Mouse (Mus musculus) liver, embryonic 15.5 days (tissue): ENCODE data around the gene Gm6408. TPM values are rescaled to one million over a fixed set of nuclear protein-coding genes. Genes with fewer than 3 reads are reported as not detected.
"Not testable (repeated sequence)": the region's sequence is repeated elsewhere in the genome, so short reads cannot be mapped to it uniquely, and the experiment has no call there.

ENCODE experiments used
- ATAC-seq: fragments of 200-750 bp; cut with Nextera tagmentation; 2 replicates; pipeline ENCODE4 v1.8.0; 2017; ENCODE audit warnings: moderate number of reproducible peaks, mild to moderate bottlenecking, moderate library complexity; ENCODE audit not compliant: insufficient read depth
- H3K27ac ChIP-seq: fragments of 300-500 bp; sonication (generic); replicated peaks from 2 replicates; pipeline ENCODE4 v1.5.1; 2015; ENCODE audit warnings: mild to moderate bottlenecking, inconsistent platforms
- H3K27me3 ChIP-seq: fragments of 300-500 bp; sonication (generic); 2 replicates; pipeline ENCODE4 v1.6.1; 2015; ENCODE audit warnings: mild to moderate bottlenecking, inconsistent platforms
- H3K36me3 ChIP-seq: fragments of 300-500 bp; sonication (generic); replicated peaks from 2 replicates; pipeline ENCODE4 v1.6.1; 2015; ENCODE audit warnings: moderate library complexity, mild to moderate bottlenecking, inconsistent platforms
- H3K4me1 ChIP-seq: fragments of 300-500 bp; sonication (generic); replicated peaks from 2 replicates; pipeline ENCODE4 v1.6.1; 2015; ENCODE audit warnings: inconsistent platforms
- H3K4me2 ChIP-seq: fragments of 300-500 bp; sonication (generic); 2 replicates; pipeline ENCODE4 v1.6.1; 2015; ENCODE audit warnings: moderate library complexity, mild to moderate bottlenecking, inconsistent platforms
- H3K4me3 ChIP-seq: fragments of 300-500 bp; sonication (generic); replicated peaks from 2 replicates; pipeline ENCODE4 v1.5.1; 2015; ENCODE audit warnings: mild to moderate bottlenecking, inconsistent platforms
- H3K9ac ChIP-seq: fragments of 300-500 bp; sonication (generic); 2 replicates; pipeline ENCODE4 v1.6.1; 2015; ENCODE audit warnings: moderate library complexity, mild to moderate bottlenecking, inconsistent platforms
- H3K9me3 ChIP-seq: fragments of 300-500 bp; sonication (generic); replicated peaks from 2 replicates; pipeline ENCODE4 v1.6.1; 2016; ENCODE audit warnings: inconsistent platforms
- WGBS: fragments of 180-500 bp; shearing (Covaris S2); methylation state at CpG from one replicate; pipeline ENCODE4 v1.1.7; 2015; ENCODE audit warnings: mixed read lengths; ENCODE audit not compliant: insufficient replicate concordance; 5-methylcytosine and 5-hydroxymethylcytosine counted together
- polyA plus RNA-seq: library from polyadenylated mRNA; unstranded; fragments of >200 nt; fragmentation: Nextera tagmentation; extraction: Ambion mirVana; gene quantifications from 2 replicates; pipeline ENCODE4 v1.2.1, GENCODE M21; 2015

Gm6408 gene
- polyA plus RNA-seq, result not detected in 2 replicates

DNA sequence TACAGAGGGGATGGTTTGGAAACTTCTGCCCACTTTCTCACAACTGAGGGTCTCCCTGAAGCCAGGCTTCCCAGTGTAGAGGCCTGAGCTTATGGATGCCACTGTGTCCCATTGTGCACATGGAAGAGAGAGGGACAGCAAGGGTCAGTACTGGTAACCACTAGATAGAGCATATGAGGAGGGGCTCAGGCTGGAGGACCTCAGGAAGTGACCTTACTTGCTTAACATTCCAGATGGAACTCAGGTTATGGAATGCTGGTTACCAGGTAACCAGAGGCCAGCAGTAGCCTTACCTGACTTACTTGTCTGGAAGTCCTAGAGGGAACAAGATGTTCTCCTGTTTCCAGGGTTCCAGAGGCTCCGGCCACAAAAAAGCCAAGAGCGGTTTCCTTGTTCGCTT is at the start of gene Gm6408:
TSS of gene Gm6408 (plus strand) at position 301 of the 400 bp plus-strand sequence.
- ATAC-seq, H3K4me1 ChIP-seq, H3K4me3 ChIP-seq, H3K9me3 ChIP-seq, H3K4me2 ChIP-seq, H3K9ac ChIP-seq, H3K27ac ChIP-seq, H3K27me3 ChIP-seq, H3K36me3 ChIP-seq: not testable (repeated sequence)
- WGBS, result 67% methylated on average over 3 of the region's 3 CpGs

GRCm38 (mm10) chr5:146432476-146432875 is 49.3 kb upstream of the Gm6408 start:
- no peaks in the 10 kb centered on the region for H3K4me1 ChIP-seq
- ATAC-seq, result no peak
- H3K4me3 ChIP-seq, result no peak overlapping the region
- no peaks in the 10 kb centered on the region for H3K9me3 ChIP-seq
- no peak overlapping the region for H3K9ac ChIP-seq
- WGBS, result 57% methylated on average over 6 of the region's 6 CpGs
- no peaks in the 10 kb centered on the region for H3K36me3 ChIP-seq
- H3K27me3 ChIP-seq, result no peaks in the 10 kb centered on the region
- no peak overlapping the region for H3K4me2 ChIP-seq
- no peak overlapping the region for H3K27ac ChIP-seq

GRCm38 (mm10) chr5:146435316-146435715 is 46.4 kb upstream of the Gm6408 start:
- Histone ChIP-seq H3K9me3 (no peaks in the 10 kb centered on the region), H3K4me1 (no peaks in the 10 kb centered on the region), H3K4me2 (no peak overlapping the region), H3K4me3 (no peak overlapping the region), H3K27me3 (no peaks in the 10 kb centered on the region), H3K36me3 (no peaks in the 10 kb centered on the region), H3K9ac (no peak overlapping the region), H3K27ac (no peak overlapping the region)
- WGBS, result 77% methylated on average over 16 of the region's 16 CpGs
- ATAC-seq, result no peak

DNA sequence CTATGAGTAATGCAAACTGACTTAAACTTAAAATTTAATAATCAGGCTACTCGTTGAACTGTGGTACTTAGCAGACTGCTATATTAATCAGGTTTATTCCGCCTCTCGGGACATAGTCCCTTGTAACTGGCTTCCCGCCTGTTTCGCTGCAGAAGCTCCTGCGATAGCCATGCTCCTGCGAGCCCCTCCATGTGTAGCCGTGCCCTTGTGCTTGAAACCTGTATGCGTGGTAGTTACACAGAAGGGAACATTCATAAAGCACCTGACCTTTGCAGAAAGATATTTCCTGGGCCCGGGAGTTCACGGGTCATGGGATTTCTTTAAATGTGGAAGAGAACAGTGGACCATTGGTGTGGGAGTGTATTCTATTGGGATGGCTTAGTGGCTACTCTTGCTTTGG is 45.0 kb upstream of the Gm6408 start:
- H3K36me3 ChIP-seq, result no peaks in the 10 kb centered on the region
- H3K9ac ChIP-seq, result no peak overlapping the region
- no peaks in the 10 kb centered on the region for H3K4me1 ChIP-seq
- H3K27ac ChIP-seq, result no peak overlapping the region
- no peak for ATAC-seq
- no peaks in the 10 kb centered on the region for H3K27me3 ChIP-seq
- H3K9me3 ChIP-seq, result no peaks in the 10 kb centered on the region
- no peak overlapping the region for H3K4me2 ChIP-seq
- no peak overlapping the region for H3K4me3 ChIP-seq
- 72% methylated on average over 11 of the region's 11 CpGs for WGBS

GRCm38 (mm10) chr5:146439152-146439781 is 42.5 kb upstream of the Gm6408 start:
- H3K4me2 ChIP-seq, result no peak overlapping the region
- no peak for ATAC-seq
- H3K9me3 ChIP-seq, result no peaks in the 10 kb centered on the region
- no peak overlapping the region for H3K9ac ChIP-seq
- H3K4me3 ChIP-seq, result no peak overlapping the region
- H3K27ac ChIP-seq, result no peak overlapping the region
- H3K36me3 ChIP-seq, result no peaks in the 10 kb centered on the region
- no peaks in the 10 kb centered on the region for H3K4me1 ChIP-seq
- 72% methylated on average over 7 of the region's 7 CpGs for WGBS
- H3K27me3 ChIP-seq, result no peaks in the 10 kb centered on the region

- Histone ChIP-seq H3K4me1 (no peaks in the 10 kb centered on the region), H3K27ac (no peak overlapping the region), H3K4me3 (no peak overlapping the region), H3K36me3 (no peaks in the 10 kb centered on the region), H3K9ac (no peak overlapping the region), H3K4me2 (no peak overlapping the region), H3K9me3 (no peaks in the 10 kb centered on the region), H3K27me3 (no peaks in the 10 kb centered on the region)
- no peak for ATAC-seq
- WGBS, result 67% methylated on average over 5 of the region's 5 CpGs
These were observed 41.5 kb upstream of the Gm6408 start for GRCm38 (mm10) chr5:146440273-146440672.

DNA sequence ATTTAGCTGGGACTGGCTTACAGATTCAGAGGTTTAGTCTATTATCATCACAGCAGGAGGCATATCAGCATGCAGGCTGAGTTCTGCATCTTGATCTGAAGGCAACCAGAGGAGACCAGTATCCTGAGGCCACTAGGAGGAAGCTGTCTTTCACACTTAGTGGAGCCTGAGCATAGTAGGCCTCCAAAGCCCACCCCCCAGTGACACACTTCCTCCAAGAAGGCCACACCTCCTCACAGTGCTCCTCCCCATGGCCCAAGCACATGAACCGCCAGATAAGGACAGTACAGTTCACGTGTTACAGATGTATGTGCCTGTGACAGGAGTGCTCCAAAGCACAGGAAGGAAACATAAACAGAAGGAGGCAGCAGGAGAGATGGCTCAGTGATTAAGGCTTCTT is 39.0 kb upstream of the Gm6408 start:
- 35% methylated on average over 2 of the region's 2 CpGs for WGBS
- H3K4me1 ChIP-seq, result no peaks in the 10 kb centered on the region
- H3K4me3 ChIP-seq, result no peak overlapping the region

GRCm38 (mm10) chr5:146446633-146447032 is 35.1 kb upstream of the Gm6408 start:
- WGBS, result 52% methylated on average over 2 of the region's 2 CpGs
- H3K36me3 ChIP-seq, result no peaks in the 10 kb centered on the region
- H3K4me3 ChIP-seq, result no peak overlapping the region
- H3K27ac ChIP-seq, result no peak overlapping the region
- H3K27me3 ChIP-seq, result no peaks in the 10 kb centered on the region
- no peak overlapping the region for H3K9ac ChIP-seq
- H3K4me1 ChIP-seq, result no peaks in the 10 kb centered on the region
- H3K9me3 ChIP-seq, result no peaks in the 10 kb centered on the region
- no peak for ATAC-seq
- H3K4me2 ChIP-seq, result no peak overlapping the region

More for the DNA sequence above, 39.0 kb upstream of the Gm6408 start:
- Histone ChIP-seq H3K9ac (no peak overlapping the region), H3K36me3 (no peaks in the 10 kb centered on the region), H3K27me3 (no peaks in the 10 kb centered on the region), H3K27ac (no peak overlapping the region), H3K4me2 (no peak overlapping the region), H3K9me3 (no peaks in the 10 kb centered on the region)
- ATAC-seq, result no peak

GRCm38 (mm10) chr5:146451592-146452254 is 30.0 kb upstream of the Gm6408 start:
- no peak overlapping the region for H3K9ac ChIP-seq
- ATAC-seq, result no peak
- H3K4me1 ChIP-seq, result no peaks in the 10 kb centered on the region
- no peaks in the 10 kb centered on the region for H3K36me3 ChIP-seq
- WGBS, result 67% methylated on average over 11 of the region's 11 CpGs
- no peak overlapping the region for H3K27ac ChIP-seq
- H3K4me2 ChIP-seq, result no peak overlapping the region
- H3K27me3 ChIP-seq, result no peaks in the 10 kb centered on the region
- no peaks in the 10 kb centered on the region for H3K9me3 ChIP-seq
- no peak overlapping the region for H3K4me3 ChIP-seq

GRCm38 (mm10) chr5:146453556-146453955 is 28.2 kb upstream of the Gm6408 start:
- H3K27me3 ChIP-seq, result no peaks in the 10 kb centered on the region
- no peaks in the 10 kb centered on the region for H3K36me3 ChIP-seq
- H3K9me3 ChIP-seq, result no peaks in the 10 kb centered on the region
- no peak for ATAC-seq
- H3K9ac ChIP-seq, result no peak overlapping the region
- 71% methylated on average over 6 of the region's 6 CpGs for WGBS
- H3K4me1 ChIP-seq, result no peaks in the 10 kb centered on the region
- no peak overlapping the region for H3K27ac ChIP-seq
- H3K4me3 ChIP-seq, result no peak overlapping the region
- H3K4me2 ChIP-seq, result no peak overlapping the region

DNA sequence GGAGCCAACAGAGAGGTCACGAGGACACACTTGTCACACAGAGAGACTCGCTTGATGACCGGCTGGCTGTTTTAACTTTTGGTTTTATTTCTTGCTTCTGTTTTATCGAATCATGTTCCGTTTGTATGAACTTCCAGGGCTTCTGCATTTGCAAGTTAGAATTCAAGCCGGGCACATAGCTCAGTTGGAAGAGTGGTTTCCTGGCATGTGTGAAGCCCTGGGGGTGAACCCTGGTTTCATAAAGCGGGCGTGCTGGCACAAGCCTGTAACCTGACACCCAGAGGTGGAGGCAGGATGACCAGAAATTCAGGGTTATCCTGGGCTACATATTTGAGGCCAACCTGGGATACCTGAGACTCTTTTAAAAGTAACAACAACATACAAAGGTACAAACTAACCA is 20.2 kb upstream of the Gm6408 start:
- Histone ChIP-seq H3K4me2 (no peak overlapping the region), H3K9me3 (no peaks in the 10 kb centered on the region), H3K9ac (no peak overlapping the region), H3K4me3 (no peak overlapping the region), H3K27ac (no peak overlapping the region), H3K36me3 (no peaks in the 10 kb centered on the region), H3K4me1 (no peaks in the 10 kb centered on the region), H3K27me3 (no peaks in the 10 kb centered on the region)
- ATAC-seq, result no peak
- WGBS, result 55% methylated on average over 8 of the region's 8 CpGs

- no peak for ATAC-seq
- H3K27ac ChIP-seq, result no peak overlapping the region
- no peaks in the 10 kb centered on the region for H3K4me1 ChIP-seq
- 81% methylated on average over 19 of the region's 19 CpGs for WGBS
- no peaks in the 10 kb centered on the region for H3K36me3 ChIP-seq
- H3K9ac ChIP-seq, result no peak overlapping the region
- H3K27me3 ChIP-seq, result no peaks in the 10 kb centered on the region
- H3K4me2 ChIP-seq, result no peak overlapping the region
- no peak overlapping the region for H3K4me3 ChIP-seq
- H3K9me3 ChIP-seq, result no peaks in the 10 kb centered on the region
These were observed 15.1 kb upstream of the Gm6408 start for GRCm38 (mm10) chr5:146466663-146467062.
